Mouse (Mus musculus) testis, adult 2 months (tissue): Measurements from ENCODE around the gene Myadm. TPM values are rescaled to one million over a fixed set of nuclear protein-coding genes. Genes with fewer than 3 reads are reported as not detected.
A peak's percentile ranks its signal among the peaks of the same experiment; 100 is the strongest.

ENCODE experiments used
- H3K27ac ChIP-seq: fragments of 200-500 bp; 2 replicates; pipeline ENCODE4 v1.5.1; 2012; ENCODE audit warnings: low read depth, low read length; ENCODE audit not compliant: control insufficient read depth, insufficient read depth
- H3K27me3 ChIP-seq: fragments of 200-500 bp; 2 replicates; pipeline ENCODE4 v1.6.1; 2012; ENCODE audit warnings: mild to moderate bottlenecking, low read length, moderate library complexity; ENCODE audit not compliant: control insufficient read depth, insufficient read depth
- H3K36me3 ChIP-seq: fragments of 200-500 bp; 2 replicates; pipeline ENCODE4 v1.6.1; 2012; ENCODE audit warnings: mild to moderate bottlenecking, low read length; ENCODE audit not compliant: control insufficient read depth, insufficient read depth
- H3K4me1 ChIP-seq: fragments of 200-500 bp; 2 replicates; pipeline ENCODE4 v1.6.1; 2012; ENCODE audit warnings: low read length; ENCODE audit not compliant: control insufficient read depth, insufficient read depth
- H3K4me3 ChIP-seq: fragments of 200-500 bp; 2 replicates; pipeline ENCODE4 v1.5.1; 2012; ENCODE audit warnings: low read depth, mild to moderate bottlenecking, low read length, moderate library complexity, mixed read lengths; ENCODE audit not compliant: control insufficient read depth
- CTCF ChIP-seq: fragments of 200-500 bp; IDR thresholded peaks from 2 replicates; pipeline ENCODE4 v1.5.1; 2012; ENCODE audit warnings: low read depth, mild to moderate bottlenecking, inconsistent platforms, low read length, moderate library complexity; ENCODE audit not compliant: control insufficient read depth, insufficient read depth, insufficient replicate concordance
- POLR2A ChIP-seq: fragments of 200-500 bp; IDR thresholded peaks from 2 replicates; pipeline ENCODE4 v1.6.1; 2012; ENCODE audit warnings: low read depth, mild to moderate bottlenecking, inconsistent platforms, low read length, moderate library complexity; ENCODE audit not compliant: control insufficient read depth
- polyA plus RNA-seq: library from polyadenylated mRNA; depleted of rRNA; stranded (reverse); fragments of >200 nt; gene quantifications from 2 replicates; pipeline ENCODE4 v1.2.3, GENCODE M21; 2012; rRNA removed

Myadm gene
- polyA plus RNA-seq = 20.4 and 21.6 TPM in 2 replicates

DNA sequence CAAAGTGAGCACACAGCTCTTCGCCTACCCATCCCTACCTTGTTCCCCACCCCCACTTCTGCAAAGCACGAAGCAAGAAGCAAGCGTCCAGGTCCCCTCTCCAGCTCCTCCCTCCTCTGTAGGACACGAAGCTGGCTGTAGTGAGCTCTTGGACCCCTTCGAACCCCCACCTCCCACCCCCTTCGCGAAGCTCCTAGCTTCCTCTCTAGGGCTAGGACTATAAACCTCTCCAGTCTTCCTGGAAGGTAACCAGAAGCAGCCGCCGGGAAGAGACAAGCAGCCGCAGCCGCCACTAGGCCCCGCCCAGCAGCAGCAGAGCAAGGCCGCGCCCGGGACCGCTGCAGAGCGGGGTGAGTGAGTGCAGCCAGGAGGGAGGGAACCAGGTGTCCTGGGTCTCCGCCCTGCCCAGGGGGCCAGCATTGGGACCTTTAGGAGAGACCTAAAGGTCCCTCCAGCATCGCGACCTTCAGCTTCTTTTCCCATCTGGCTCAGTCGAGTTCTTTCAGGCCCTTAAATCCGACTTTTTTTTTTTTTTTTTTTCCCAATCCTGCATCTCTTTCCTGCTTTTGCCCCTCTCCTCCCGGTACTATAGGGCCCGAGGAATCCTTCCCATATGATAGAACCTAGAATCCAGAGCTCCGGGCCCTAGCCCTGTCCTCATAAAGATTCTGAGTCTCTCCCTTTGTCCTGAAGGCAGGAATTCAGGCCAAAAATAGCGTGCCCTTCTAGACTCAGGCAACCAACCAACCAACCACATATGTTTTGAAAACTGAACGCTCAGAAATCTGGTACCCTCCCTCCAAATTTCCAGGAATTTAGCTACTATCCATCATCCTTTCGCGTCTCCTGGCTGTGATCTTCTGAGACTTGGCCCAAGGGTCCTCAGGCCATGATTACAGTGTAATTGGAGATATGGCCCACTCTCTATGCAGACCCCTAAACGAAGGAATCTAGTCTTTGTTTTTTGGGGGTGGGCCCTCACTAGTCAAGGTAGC, at the start of gene Myadm, which contains the start of gene Prkcg:
Gene Myadm (plus strand): TSS at position 105 of the 995 bp plus-strand sequence.
Gene Prkcg (plus strand): TSS at position 204 of the 995 bp plus-strand sequence.
- no peak for TF ChIP-seq POLR2A
- TF ChIP-seq CTCF = no peak
- no peaks in the 10 kb centered on the region for H3K27me3 ChIP-seq
- H3K4me1 ChIP-seq = peaks cover 29% of the 10 kb centered on the region
- H3K27ac ChIP-seq = peak within 1 kb of the TSS; percentile 30; the same call in 1 of the 2 replicates
- H3K36me3 ChIP-seq = no peaks in the 10 kb centered on the region
- peak within 1 kb of the TSS; percentile 83 for H3K4me3 ChIP-seq

DNA sequence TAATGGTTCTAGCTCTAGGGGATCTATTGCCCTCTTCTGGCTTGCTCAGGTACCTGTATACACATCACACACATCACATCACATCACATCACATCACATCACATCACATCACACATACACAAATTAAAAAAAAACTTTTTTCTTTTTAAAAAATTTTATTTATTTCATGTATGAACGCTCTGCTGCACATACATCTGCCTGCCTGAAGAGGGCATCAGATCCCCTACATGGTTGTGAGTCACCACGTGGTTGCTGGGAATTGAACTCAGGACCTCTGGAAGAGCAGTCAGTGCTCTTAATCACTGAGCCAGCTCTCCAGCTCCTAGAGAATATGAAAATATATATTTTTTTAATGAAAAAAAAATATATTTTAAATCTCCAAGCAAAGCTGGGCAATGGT, 49.7 kb upstream of the Myadm start:
- Histone ChIP-seq H3K27me3 (no peaks in the 10 kb centered on the region), H3K27ac (no peak overlapping the region), H3K4me3 (no peak overlapping the region), H3K36me3 (no peaks in the 10 kb centered on the region), H3K4me1 (no peaks in the 10 kb centered on the region)
- TF ChIP-seq CTCF = no peak
- no peak for TF ChIP-seq POLR2A

DNA sequence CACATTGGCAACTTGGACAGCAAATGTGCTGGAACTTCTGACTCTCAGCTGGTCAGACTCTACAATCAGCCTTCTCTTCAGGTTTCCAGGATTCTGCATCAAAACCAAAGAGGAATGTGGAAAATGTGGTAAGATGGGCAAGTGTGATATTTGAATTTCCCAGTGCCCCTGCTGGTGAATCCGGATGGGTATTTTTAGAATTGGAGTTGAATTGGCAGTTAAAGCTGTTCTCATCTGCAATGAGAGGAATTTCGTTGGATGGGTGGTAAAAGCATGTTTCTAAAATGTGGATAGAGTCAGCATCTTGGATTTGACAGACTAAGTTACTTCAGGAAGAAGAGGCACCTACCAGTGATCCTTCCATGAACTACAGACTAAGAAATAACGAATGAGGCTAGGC, 28.2 kb upstream of the Myadm start:
- Histone ChIP-seq H3K36me3 (no peaks in the 10 kb centered on the region), H3K4me3 (no peak overlapping the region), H3K27me3 (no peaks in the 10 kb centered on the region), H3K27ac (no peak overlapping the region), H3K4me1 (no peaks in the 10 kb centered on the region; the same call in 1 of the 2 replicates)
- TF ChIP-seq CTCF = no peak
- no peak for TF ChIP-seq POLR2A

DNA sequence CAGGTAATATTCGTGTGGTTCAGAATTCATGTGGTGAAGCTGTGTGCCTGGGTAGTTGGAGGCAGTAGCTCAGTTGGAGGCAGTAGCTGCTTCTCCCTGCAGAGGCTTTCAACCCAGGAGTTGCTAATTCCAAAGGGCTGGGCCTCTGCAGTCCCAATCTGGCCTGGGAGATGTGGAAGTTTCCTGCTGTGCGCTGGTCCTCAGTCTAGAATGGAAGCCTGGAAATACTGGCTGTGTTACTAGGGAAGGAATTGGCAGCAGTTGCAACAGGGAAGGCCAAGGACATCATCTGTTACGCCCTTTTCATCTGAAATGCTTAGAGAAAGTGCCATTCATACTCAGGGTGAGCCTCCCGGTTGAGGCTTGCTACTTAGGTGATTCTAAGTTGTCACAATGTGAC, 27.4 kb upstream of the Myadm start:
- no peak for TF ChIP-seq CTCF
- TF ChIP-seq POLR2A = no peak
- Histone ChIP-seq H3K4me3 (no peak overlapping the region), H3K36me3 (no peaks in the 10 kb centered on the region), H3K27ac (no peak overlapping the region), H3K27me3 (no peaks in the 10 kb centered on the region), H3K4me1 (no peaks in the 10 kb centered on the region; the same call in 1 of the 2 replicates)

DNA sequence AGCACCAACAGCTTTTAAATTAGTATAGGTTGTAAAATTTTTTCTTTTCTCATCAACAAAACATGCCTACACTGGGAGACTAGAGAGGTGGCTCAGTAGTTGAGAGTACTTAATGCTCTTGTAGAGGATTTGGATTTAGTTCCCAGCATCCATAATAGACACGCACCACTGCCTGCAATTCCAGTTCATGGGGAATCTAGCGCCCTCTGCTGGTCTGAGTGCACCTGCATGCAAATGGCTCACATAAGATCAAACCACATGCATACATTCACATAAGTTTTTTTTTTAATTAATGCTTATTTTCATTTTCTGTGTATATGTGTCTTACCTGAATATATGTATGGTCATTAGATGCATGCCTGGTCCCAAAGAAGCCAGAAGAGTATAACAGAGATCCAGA, 26.1 kb upstream of the Myadm start:
- TF ChIP-seq POLR2A (no peak), CTCF (peak; percentile 69; the same call in 1 of the 2 replicates)
- Histone ChIP-seq H3K36me3 (no peaks in the 10 kb centered on the region), H3K27ac (no peak overlapping the region), H3K27me3 (no peaks in the 10 kb centered on the region), H3K4me3 (no peak overlapping the region), H3K4me1 (no peaks in the 10 kb centered on the region; the same call in 1 of the 2 replicates)

DNA sequence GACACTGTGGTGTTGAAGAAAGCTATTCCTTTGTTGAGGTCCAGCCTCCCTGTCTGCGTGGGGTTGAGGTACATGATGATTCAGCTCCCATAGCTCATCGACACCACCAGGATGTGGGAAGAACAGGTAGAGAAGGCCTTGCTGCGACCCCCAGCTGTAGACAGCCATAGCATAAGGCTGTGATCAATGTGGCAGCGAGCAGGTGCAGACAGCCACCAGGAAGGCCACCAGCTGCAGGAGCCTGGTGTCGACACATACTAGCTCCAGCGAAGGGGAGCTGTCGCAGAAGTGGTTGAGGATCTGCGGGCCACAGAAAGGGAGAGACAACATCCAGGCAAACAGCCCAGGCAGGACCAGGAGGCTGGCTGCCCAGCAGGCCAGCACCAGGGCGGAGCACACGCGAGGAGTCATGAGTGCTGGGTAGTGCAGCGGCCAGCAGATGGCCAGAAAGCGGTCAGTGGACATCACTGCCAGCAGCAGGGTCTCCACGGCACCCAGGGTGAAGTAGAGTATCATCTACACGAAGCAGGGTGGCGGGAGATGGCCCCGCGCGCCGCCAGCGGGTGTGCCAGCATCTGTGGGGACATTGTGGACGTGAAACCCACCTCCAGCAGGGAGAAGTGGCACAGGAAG, 24.4 kb upstream of the Myadm start:
- TF ChIP-seq POLR2A = no peak
- no peak for TF ChIP-seq CTCF
- Histone ChIP-seq H3K4me3 (no peak overlapping the region), H3K4me1 (no peaks in the 10 kb centered on the region; the same call in 1 of the 2 replicates), H3K36me3 (no peaks in the 10 kb centered on the region), H3K27ac (no peak overlapping the region), H3K27me3 (no peaks in the 10 kb centered on the region)

DNA sequence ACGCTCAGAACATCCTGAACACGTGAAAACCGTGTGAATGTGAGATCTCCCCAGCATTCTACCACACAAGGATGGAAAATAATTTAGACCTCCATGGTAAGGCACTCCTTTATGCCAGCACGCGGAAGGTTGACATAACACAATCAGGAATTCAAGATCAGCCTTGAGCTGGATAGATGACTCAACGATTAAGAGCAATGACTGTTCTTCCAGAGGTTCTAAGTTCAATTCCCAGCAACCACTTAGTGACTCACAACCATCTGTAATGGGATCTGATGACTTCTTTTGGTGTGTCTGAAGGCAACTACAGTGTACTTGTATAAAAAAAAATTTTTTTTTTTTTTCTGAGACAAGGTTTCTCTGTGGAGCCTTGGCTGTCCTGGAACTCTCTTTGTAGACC, 23.6 kb upstream of the Myadm start:
- Histone ChIP-seq H3K27me3 (no peaks in the 10 kb centered on the region), H3K27ac (no peak overlapping the region), H3K36me3 (no peaks in the 10 kb centered on the region), H3K4me1 (no peaks in the 10 kb centered on the region; the same call in 1 of the 2 replicates), H3K4me3 (no peak overlapping the region)
- no peak for TF ChIP-seq CTCF
- no peak for TF ChIP-seq POLR2A
